Mouse (Mus musculus): Measurements from ENCODE around the gene BC030867. TPM values are rescaled to one million over a fixed set of nuclear protein-coding genes. Genes with fewer than 3 reads are reported as not detected.

BC030867 gene
- total RNA-seq, 2 experiments from 2014 or later, result 0.94 to 1.0 TPM

DNA sequence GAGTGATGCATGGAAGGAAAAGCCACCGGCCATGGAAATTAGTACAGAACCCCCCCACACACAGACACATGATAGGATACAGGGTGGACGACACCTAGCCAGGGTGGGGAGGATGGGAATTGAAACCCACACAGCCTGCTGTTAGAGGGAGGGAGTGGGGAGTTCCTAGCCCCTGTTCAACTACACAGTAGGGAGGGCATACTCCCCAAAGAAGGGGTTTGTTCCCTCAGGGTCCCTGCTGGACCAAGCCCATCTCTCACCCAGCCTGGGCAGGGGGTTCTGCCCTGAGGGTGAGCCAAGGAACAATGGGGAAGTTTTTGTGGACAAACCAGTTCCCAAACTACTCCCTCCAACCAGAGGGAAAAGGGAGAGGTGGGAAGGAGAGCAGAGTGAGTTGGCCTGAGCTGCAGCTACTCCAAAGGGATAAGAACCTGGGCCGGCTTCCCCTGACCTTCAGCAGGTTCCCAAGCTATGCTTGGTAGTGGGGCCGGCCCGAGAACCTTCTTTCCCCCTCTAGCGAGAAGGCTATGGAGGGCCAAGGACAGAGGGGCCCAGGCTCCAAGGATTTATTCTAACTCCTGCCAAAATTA lies 40.9 kb downstream of the BC030867 start:
- DNase-seq (ENCODE audit: low spot score in 2 of 2), result no peak

DNA sequence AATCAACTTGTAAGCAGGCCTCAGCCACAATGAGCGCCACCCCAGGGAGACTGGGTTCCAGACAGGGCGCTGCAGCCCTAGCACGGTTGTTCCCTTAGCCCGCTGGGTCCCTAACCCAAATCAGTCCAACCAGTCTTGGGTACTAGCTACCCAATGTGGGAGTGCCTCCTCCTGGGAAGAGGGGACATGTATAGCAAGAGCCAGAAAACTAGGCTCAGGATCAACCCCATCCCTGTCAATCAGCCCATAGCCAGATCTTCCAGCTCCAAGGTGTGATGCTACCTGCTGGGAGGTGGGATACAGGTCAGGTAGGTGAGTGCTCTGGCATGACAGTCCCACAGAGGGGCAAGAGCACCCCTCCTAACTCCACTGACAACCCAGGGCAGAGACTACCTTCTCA lies 41.5 kb downstream of the BC030867 start:
- DNase-seq (ENCODE audit: low spot score in 2 of 2), result no peak

DNA sequence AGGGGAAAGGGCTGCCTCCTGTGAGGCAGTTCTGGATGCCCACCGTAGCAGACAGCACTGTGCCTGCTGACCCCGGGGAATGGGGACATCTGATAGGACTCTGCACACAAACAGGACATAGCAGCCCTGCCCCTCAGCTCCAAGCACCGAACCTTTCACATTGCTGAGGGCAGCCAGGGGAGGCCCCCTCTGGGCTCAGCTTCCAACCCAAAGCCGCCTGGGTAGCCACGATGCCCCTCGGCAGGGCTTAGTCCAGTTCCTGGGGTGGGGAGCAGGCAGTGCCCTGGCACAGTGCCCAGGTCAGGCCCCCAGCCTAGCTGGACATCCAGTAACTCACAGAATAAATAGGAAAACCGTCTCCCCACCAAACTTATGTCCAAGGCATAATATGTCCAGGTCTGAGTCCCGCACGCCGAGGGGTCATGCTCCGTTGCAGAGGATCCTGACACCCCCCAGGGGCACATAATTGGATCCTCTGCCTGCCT lies 42.4 kb downstream of the BC030867 start:
- DNase-seq (ENCODE audit: low spot score in 2 of 2), result no peak

DNA sequence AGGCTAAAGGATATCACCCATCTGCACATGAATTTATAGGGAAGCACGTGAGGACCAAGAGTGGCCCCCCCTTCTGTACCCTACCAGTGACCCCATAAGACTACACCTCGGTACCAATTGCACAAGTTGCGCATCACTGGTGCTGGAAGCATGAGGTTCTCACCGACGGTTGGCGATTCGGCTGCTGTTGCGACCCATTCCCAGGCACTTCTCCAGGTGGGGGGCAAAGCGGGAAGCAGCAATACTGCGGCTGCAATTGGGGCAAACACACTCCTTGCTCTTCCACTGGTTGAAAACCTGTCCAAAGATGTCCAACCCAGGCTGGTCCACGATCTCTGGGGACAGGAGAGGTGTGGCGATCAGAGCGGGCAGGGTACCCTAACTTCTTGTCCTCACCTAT lies 45.3 kb downstream of the BC030867 start:
- DNase-seq (ENCODE audit: low spot score in 2 of 2), result no peak

DNA sequence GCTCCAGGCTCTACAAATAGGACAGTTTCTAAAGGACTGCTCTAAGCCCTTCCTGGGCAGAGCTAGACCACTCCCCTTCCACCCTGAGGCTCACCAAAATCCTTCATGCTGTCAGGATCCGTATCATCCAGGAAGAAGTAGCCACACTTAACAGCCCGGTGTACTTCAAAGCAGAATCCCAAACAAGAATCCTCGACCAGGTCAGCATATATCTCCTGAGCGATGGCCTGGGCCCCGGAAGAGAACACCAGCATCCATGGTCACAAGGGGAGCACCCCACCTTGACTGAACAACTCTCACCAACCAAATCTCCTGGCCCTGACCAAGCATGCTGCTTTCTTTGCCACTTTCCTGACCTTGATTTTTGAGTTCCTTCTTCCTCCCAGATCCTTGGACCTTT lies 45.7 kb downstream of the BC030867 start:
- DNase-seq (ENCODE audit: low spot score in 2 of 2), result no peak

DNA sequence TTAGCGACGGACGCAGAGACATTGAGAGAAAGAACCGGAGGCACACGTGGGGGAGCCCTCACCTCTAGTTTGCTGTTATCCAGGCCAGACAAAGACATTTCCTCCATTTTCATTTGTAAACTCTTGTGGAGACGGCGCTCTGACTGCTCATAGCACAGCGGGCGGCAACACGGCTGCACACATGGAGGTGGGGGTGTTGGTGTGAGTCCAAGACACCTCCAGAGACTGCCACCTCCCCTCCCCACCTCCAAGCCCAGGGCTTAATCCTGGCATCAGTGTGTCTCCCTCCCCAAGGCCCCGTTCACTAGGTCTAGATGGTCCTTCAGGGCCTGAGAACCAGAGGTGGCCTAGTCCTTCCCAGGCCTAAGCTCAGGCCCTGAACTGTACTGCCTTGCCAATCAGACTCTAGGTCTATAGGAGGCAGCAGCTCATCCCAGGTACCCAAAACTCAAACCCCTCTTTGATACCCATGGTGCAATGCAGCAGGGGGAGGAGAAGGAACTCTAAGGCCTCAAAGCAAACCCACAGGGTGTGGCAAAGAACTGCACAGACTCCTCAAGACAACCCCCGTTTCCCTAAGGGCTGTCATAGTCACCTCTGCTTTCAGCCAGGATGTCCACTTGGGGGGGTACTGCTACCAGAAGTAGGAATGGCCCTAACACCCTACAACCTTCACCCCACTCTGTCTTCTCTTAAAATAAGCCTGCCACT lies 46.4 kb downstream of the BC030867 start:
- no peak for DNase-seq (ENCODE audit: low spot score in 2 of 2)

DNA sequence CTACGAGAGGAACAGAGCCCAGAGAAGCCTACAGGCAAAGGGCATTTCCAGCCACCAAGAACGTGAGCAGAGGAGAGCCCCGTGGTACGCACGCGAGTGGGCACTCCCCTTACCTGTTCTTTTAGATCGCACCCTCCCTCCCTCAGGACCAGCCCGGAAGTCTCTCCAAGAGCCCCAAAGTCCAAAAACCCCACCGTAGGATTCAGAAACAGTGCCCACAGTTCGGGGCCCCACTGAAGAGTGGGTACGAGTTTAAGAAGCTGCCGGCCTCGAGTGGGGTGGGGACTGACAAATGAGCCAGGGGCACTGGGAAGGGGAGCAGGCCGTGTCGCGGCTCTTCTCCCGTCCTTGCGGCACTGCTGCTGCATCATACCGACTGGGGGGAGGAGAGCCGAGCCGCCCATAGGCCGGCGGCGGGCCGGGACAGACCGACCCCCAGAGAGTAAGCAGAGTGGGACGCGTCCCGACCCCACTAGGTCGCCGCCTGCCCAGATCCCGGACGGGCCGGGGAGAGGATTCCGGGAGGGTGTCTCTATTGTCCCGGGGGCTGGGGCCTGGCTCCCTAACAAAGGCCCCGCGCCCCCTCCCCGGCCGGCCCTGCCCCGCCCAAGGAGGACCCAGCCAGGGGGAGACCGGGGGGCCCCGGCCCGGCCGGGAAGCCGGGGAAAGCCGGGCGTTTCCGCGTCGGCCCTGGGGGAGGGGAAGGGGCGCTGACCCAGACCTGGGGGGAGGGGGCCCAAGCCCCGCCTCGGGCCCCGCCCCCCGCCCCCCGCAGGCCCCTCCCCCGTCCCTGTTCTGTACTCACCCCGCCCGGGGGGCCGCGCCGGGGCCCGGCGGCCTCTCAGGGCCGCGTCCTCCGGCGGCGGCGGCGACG lies 47.2 kb downstream of the BC030867 start:
- DNase-seq (ENCODE audit: low spot score in 2 of 2), result peak; percentile 46 to 68

DNA sequence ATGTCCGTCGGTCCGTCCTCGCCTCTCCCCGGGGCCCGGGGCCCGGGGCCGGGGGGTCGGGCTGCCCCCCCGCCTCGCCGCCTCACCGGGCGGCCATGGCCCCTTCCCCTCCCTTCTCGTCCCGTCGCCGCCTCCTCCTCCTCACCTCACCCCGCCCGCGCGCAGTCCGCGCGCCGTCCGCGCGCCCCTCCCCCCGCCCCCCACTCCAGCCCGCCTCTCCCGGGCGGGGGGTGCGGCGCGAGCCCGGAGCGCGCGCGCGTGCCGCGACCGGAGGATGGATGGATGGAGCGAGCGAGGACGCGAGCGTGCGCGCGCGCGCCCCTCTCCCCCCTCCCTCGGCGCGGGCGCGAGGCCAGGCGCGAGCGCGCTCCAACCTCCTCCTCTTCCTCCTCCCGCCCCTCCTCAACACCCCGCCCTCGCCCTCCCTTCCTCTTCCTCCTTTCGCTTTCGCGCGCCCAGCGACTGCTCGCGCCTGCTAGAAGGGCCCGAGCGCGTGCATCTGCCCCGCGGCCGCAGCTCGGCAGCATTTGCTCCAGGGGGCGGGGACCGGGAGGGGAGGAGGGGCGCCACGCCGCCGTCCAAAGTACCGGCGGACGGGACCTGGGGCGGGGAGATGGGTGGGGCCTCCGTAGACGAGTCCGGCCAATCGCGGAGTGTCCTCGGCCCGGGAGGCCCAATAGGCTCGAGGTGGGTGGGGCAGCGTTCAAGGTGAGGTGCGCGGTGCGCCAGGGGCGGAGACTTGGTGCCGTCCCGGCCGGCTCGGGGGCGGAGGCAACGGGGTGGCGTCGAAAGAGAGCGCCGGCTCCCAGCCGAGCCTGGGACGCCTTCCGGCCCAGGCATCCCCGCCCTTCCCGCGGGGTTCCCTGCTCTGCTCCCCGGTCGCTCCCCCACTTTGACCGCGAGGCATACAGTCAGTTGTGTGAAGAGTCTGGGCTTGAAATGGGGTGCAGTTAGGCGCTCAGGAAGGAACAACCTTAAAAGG lies 48.1 kb downstream of the BC030867 start, which contains the start of gene Atxn7l3:
Gene Atxn7l3 (minus strand): TSS at position 141 of the 982 bp plus-strand sequence.
- DNase-seq (ENCODE audit: low spot score in 2 of 2), result peak; percentile 95 to 97

DNA sequence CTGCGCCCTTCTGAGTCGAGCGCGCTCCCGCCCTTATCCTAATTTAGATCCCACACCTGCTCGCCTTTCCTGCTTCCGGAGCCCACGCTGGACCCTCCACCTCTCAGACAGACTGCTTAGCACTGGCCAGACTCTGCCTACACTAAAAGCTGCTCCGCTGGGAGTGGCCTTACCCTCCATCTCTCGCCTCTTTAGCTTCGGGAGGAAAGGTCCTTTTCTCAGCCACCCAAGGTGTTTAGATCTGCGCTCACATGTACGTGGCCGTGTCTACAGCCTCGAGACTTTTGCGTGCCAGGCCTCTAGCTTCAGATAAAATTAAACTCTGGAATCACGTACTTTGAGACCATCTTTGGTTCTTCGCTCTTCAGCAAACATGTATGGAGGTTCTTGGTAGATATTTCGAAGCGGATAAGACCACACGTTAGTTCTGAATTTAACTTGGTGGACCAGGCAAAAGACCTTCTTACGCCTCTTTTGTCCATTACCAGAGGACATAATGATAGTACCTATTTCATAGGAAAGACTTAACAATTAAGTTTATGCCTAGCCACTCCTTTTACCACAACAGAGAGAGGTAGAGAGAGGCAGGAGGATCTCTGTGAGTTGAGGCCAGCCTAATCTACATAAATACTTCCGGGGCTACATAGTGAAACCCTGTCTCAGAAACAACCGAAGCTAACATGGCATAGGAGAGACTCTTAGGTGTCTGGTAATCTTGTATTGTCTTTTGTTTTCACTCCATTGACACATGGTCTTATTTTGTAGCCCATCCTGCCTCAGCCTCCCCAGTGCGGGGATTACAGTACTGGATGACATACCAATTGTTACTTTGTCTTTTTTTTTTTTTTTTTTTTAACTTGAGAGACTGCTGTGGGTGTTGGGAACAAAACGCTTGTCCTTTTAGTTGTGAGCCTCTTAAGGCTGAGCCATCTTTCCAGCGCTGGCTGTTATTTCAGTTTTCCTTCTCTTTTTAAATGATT lies 49.2 kb downstream of the BC030867 start:
- no peak for DNase-seq (ENCODE audit: low spot score in 2 of 2)

DNA sequence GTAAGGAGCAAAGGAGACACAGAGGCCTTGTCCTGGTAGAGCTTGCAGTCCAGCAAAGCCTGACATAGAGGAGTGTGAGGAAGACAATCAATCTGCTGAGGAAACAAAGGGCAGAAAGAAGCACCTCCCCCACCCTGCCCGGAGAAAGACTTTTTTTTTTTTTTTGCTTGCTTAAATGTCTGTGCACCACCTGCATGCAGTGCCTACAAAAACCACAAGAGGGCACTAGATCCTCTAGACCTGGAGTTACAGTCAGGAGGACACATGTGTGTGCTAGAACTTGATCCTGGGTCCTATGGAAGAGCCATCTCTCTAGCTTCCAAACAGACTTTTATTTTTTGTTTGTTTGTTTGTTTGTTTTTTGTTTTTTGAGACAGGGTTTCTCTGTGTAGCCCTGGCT lies 51.2 kb downstream of the BC030867 start:
- DNase-seq (ENCODE audit: low spot score in 2 of 2), result peak; percentile 61 to 68

DNA sequence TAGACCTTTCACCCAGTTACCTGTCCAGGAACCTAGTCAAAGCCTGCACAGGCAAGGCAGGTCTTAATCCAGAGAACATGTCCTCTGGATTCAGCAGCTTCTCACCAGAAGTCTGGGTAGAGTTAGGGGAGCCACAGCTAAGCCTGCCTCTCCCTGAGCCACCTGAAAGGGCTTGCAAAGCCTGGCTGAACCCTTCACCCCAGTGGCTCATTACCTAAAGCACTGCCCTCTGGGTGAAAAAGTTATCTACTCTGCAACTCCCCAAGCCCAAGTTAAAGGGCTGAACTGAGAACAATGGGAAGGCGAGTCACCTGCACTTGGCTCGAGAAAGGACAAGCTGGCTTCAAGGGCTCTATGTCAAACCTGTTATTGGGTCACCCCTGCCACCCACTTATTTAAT lies 55.5 kb downstream of the BC030867 start:
- no peak for DNase-seq (ENCODE audit: low spot score in 2 of 2)

DNA sequence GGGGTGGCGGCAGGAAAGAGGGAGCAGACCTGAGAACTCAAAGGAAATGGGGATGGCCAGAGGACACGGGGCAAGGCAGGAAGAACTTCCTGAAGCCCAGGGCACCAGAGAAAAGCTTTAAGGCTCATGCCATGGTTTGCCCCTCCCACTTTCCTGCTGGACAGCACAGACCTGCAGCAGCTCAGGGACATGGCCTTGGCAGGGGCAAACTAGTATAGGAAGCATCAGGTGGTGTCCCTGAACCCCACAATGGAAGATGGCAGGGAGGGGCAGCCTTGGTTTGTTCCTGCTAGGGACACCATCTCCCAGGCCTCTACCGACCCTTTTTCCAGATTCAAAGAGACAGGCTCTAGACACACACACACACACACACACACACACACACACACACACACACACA lies 56.7 kb downstream of the BC030867 start:
- DNase-seq (ENCODE audit: low spot score in 2 of 2), result no peak

DNA sequence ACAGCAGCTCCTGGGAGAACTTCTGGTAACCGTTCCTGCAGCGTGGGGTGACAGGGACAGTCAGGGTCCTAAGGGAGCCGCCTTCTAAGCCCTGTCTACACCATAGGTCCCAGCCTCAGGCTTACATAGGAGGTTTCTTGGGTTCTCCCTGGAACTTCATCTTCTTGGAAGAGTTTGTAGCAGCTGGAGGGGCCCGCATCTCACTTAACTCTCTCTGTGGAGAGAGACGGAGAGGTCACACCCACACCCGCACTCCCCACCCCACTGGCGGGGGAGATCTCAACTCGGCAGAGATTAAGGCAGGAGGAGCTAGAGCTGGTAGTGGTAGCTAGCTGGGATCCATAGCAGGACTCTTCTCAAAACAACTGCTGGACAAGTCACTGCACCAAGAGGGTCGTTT lies 59.4 kb downstream of the BC030867 start:
- DNase-seq (ENCODE audit: low spot score in 2 of 2), result no peak

DNA sequence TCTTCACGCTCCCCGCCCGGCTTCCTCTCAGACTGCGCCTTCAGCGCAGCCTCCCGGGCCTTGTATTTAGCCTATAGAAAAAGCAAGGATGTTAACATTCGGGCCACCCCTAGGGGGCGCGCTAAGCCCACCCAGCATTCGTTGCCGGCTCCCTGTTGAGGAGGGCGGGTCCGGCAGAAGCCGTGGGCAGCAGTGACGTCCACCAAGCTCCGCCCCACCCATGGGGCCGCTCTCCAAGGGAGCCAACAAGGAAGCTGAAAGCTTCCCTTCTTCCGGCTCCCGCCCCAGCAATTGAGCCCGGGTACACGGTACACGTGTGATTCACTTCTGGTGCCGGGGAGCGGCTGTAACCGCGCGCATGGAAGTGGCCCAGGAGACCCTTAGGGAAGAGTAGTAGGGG lies 60.3 kb downstream of the BC030867 start:
- DNase-seq (ENCODE audit: low spot score in 2 of 2), result peak; percentile 98 to 99

DNA sequence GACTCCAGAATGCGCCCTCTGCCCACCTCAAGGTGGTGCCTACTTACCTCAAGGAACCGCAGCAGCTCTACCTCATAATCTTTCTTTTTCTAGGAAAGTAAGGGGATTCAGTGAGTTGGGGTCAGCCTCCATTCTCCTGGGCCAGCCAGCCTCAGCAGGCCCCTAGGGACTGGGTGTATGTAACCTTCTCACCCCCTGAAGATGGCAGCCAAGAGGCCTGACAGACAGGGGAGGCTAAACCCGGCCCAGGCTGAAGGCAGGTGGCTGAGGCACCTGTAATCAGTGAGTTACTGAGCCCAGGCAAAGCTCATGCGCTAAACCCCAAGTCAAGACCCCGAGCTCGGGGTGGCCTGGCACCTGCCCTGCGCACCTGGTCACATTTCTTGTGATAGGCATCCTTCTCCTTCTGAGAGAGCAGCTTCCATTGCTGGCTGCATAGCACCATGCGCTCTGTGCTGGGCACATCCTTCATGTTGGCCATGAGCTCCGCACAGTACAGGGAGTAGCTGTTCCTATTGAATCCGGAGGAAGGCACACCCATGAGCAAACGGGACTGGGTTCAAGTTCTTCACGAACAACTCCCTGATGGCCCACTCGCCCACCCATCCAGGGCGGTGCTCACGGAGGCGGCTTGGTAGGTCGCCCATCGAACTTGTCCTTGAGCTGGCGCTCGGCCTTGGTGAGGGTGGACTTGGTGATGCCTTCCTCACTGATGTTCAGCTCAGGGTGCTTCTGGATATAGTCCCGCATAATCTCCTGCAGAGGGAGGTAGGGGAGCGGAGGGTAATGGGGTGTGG lies 61.3 kb downstream of the BC030867 start:
- no peak for DNase-seq (ENCODE audit: low spot score in 2 of 2)

DNA sequence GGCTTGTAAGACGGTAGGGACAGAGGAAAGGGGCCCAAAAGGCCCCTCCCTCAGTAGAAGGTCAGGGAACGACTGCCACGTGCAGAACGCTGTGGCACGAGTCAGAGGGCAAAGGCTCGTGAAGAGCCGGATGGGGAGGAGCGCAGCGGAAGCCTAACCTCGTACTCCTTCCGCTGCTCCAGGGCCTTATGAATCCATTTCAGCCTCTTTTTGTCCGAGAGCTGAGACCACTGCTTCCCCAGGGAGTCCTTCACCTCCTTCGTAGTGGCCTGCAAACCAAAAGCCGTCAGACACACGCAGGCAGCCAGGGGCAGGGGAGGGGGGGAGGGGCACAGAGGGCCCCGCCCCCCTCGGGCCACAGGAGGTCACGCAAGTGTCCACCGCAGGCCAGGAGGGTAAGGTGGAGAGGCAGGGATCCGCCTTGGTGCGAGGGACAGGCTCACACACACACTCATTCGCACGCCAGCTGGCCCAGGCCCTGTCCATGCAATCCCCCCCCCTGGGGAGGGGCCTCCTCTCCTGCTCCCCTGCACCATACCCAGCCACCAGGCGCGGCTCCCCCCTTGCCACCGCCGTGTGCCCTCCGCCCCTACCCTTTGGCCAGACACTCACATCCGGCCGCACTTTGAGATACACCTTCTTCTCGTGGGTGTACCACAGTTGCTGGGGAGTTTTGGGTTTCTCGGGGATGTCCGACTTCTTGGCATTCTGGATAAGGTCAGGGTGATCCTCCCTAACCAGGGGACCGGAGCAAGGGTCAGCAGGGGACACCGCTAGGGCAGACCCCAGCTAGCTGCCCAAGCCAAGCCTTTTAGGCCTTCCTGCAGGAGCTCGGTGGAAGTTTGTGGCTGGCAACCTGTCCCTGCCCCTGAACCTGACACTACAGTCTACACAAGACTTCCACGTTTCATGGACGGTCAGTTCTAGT lies 62.4 kb downstream of the BC030867 start:
- DNase-seq (ENCODE audit: low spot score in 2 of 2), result no peak

DNA sequence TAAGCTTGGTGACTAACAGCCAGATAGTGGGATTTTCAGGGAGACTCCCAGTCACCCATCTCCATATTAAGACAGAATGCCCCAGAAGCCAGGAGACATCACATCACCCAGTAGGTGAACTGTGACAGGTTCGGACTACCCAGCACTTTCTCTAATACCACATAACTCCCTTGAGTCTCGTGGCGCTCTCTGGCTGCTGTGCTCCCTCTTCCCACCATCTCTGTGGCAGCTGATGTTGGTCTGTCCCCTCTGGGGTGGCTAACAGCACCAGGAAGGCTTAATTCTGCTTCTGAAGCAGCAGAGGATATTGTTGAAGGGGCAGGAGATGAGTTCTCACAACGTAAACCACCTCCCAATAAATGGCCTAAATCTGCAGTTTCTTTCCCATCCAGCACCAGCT lies 63.3 kb downstream of the BC030867 start:
- DNase-seq (ENCODE audit: low spot score in 2 of 2), result no peak

DNA sequence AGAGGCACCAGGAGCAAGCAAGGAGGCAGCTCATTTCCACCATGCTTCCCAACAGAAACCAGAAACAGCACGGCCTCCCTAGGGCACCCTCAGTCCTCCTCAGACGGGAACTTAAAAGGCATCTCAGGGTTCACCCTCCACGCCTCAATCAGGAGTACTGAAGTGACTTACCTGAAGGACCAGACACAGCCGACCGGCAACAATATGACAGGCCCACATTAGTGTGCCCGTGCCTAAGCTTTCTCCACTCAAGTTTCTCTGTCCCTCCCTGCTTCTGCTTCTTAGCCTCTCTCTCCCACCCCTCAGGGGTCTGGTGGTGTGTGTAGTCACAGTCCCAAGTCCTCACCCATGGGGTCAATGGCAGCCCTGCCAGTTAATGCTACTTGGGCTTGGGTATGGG lies 63.9 kb downstream of the BC030867 start:
- DNase-seq (ENCODE audit: low spot score in 2 of 2), result no peak

Data from layer of hippocampus, postnatal 10 days (tissue).